Comparison of ENCODE assay signal across 24 mouse cellular contexts in genomic region chr1:133364890-133365289, GRCm38 (mm10). TPM values are rescaled to one million over a fixed set of nuclear protein-coding genes. Genes with fewer than 3 reads are reported as not detected.
A peak's percentile ranks its signal among the peaks of the same experiment; 100 is the strongest.
DNase-seq lines count a peak whose midpoint lies in the region; ATAC-seq lines count a peak whose summit lies in the region.
"Had no signal": no experiment of that assay in that cellular context is flagged by ENCODE, and none has a peak within 500 bp of the region (broad histone marks: within the 10 kb centered on the region; RNA-seq: fewer than 3 reads in every experiment).

No protein-coding gene starts in this region.

- no peak overlapping the region; the same call in 1 of the 2 replicates for H3K4me2 ChIP-seq in hindbrain, embryonic 13.5 days
- H3K4me2 ChIP-seq in midbrain, embryonic 14.5 days (ENCODE audit: low read length): peak overlapping the region; percentile 96; the same call in 1 of the 2 replicates
- H3K4me2 ChIP-seq in midbrain, embryonic 11.5 days: no peak overlapping the region

- no peak for ATAC-seq in hindbrain, embryonic 13.5 days (ENCODE audit: low FRiP score)
- no peak for ATAC-seq in midbrain, embryonic 14.5 days (ENCODE audit: low FRiP score, low TSS enrichment)
- ATAC-seq in midbrain, embryonic 11.5 days (ENCODE audit: low FRiP score): no peak
- ATAC-seq in megakaryocyte progenitor cell, adult 5-6 weeks (replicated peaks; ENCODE audit: poor library complexity): 0 out of 2 replicates have a peak, but pooled peaks have one; percentile 16

- no peak overlapping the region for H3K4me3 ChIP-seq in hindbrain, embryonic 13.5 days
- H3K4me3 ChIP-seq in hindbrain, embryonic 10.5 days: no peak overlapping the region
- H3K4me3 ChIP-seq in midbrain, embryonic 14.5 days (replicated peaks; ENCODE audit: low read depth, low read length): no peak overlapping the region
- H3K4me3 ChIP-seq in midbrain, embryonic 11.5 days (ENCODE audit: low read depth, low read length): no peak overlapping the region

- peak overlapping the region; percentile 76; the same call in 1 of the 2 replicates for H3K9ac ChIP-seq in hindbrain, embryonic 13.5 days
- no peak overlapping the region for H3K9ac ChIP-seq in midbrain, embryonic 14.5 days (replicated peaks; ENCODE audit: low read length)
- H3K9ac ChIP-seq in midbrain, embryonic 11.5 days (ENCODE audit: low read length): no peak overlapping the region
- H3K9ac ChIP-seq: embryonic facial prominence, embryonic 15.5 days; limb, embryonic 12.5 days; stomach, embryonic 15.5 days had no signal

- H3K36me3 ChIP-seq in hindbrain, embryonic 13.5 days: no peaks in the 10 kb centered on the region
- H3K36me3 ChIP-seq in hindbrain, embryonic 10.5 days: no peaks in the 10 kb centered on the region
- no peaks in the 10 kb centered on the region for H3K36me3 ChIP-seq in midbrain, embryonic 14.5 days (ENCODE audit: control insufficient read depth, insufficient read depth, low read length)
- H3K36me3 ChIP-seq in midbrain, embryonic 11.5 days (ENCODE audit: control insufficient read depth, insufficient read depth, low read length): no peaks in the 10 kb centered on the region
- H3K36me3 ChIP-seq: embryonic facial prominence, embryonic 15.5 days; forebrain, embryonic 10.5 days; limb, embryonic 12.5 days; stomach, embryonic 15.5 days had no signal

- H3K4me1 ChIP-seq in hindbrain, embryonic 13.5 days (replicated peaks): peaks cover 33% of the 10 kb centered on the region
- H3K4me1 ChIP-seq in hindbrain, embryonic 10.5 days (replicated peaks): peaks cover 52% of the 10 kb centered on the region
- peaks cover 8% of the 10 kb centered on the region; the same call in 1 of the 2 replicates for H3K4me1 ChIP-seq in midbrain, embryonic 14.5 days (ENCODE audit: control insufficient read depth, insufficient read depth, low read length)
- peaks cover 22% of the 10 kb centered on the region for H3K4me1 ChIP-seq in midbrain, embryonic 11.5 days (ENCODE audit: control insufficient read depth, insufficient read depth, low read length)

- no peak overlapping the region for H3K27ac ChIP-seq in hindbrain, embryonic 13.5 days
- H3K27ac ChIP-seq in hindbrain, embryonic 10.5 days: no peak overlapping the region
- no peak overlapping the region for H3K27ac ChIP-seq in midbrain, embryonic 14.5 days (replicated peaks; ENCODE audit: low read depth, low read length)
- no peak overlapping the region for H3K27ac ChIP-seq in midbrain, embryonic 11.5 days (ENCODE audit: low read depth, low read length)
- H3K27ac ChIP-seq: embryonic facial prominence, embryonic 15.5 days; forebrain, embryonic 10.5 days; gastrocnemius, adult 2 months; limb, embryonic 12.5 days; macrophage; stomach, embryonic 15.5 days had no signal

- 41% methylated on average over 2 of the region's 2 CpGs for WGBS in hindbrain, embryonic 13.5 days
- 42% methylated on average over 2 of the region's 2 CpGs for WGBS in hindbrain, embryonic 10.5 days
- WGBS in midbrain, embryonic 14.5 days: 49% methylated on average over 2 of the region's 2 CpGs
- 35% methylated on average over 2 of the region's 2 CpGs for WGBS in midbrain, embryonic 11.5 days

- no peak for DNase-seq in hindbrain, embryonic 10.5 days (ENCODE audit: low spot score)
- DNase-seq in midbrain, embryonic 14.5 days: no peak
- no peak for DNase-seq in midbrain, embryonic 11.5 days (ENCODE audit: low spot score, missing footprints)
- peak; percentile 48 for DNase-seq in MN1 (ENCODE audit: low spot score)
- DNase-seq in right cerebral cortex, postnatal 14 days: no peak
- DNase-seq: cerebellum, postnatal 10 days; kidney, adult 18-20 months; kidney, postnatal 25 days; lung, adult 2 months; spleen, adult 18-20 months; thymus, postnatal 25 days had no signal

- H3K9me3 ChIP-seq in hindbrain, embryonic 13.5 days: no peaks in the 10 kb centered on the region
- H3K9me3 ChIP-seq in hindbrain, embryonic 10.5 days: no peaks in the 10 kb centered on the region
- H3K9me3 ChIP-seq in midbrain, embryonic 14.5 days (ENCODE audit: control insufficient read depth, low read length): no peaks in the 10 kb centered on the region
- H3K9me3 ChIP-seq in midbrain, embryonic 11.5 days (ENCODE audit: control insufficient read depth, low read length): no peaks in the 10 kb centered on the region
- H3K9me3 ChIP-seq: embryonic facial prominence, embryonic 15.5 days; forebrain, embryonic 10.5 days; limb, embryonic 12.5 days; stomach, embryonic 15.5 days had no signal

- H3K27me3 ChIP-seq in hindbrain, embryonic 13.5 days: peaks cover 40% of the 10 kb centered on the region
- peaks cover 56% of the 10 kb centered on the region for H3K27me3 ChIP-seq in hindbrain, embryonic 10.5 days (ENCODE audit: insufficient read depth, poor library complexity, severe bottlenecking)
- H3K27me3 ChIP-seq in midbrain, embryonic 14.5 days (ENCODE audit: control insufficient read depth, insufficient read depth, low read length): peaks cover 13% of the 10 kb centered on the region
- H3K27me3 ChIP-seq in midbrain, embryonic 11.5 days (ENCODE audit: control insufficient read depth, insufficient read depth, low read length): peaks cover 30% of the 10 kb centered on the region

RNA-seq across cellular contexts. Expression of gene Etnk2, which starts 1.5 kb away (rescaled TPM):
- 9.9 and 10.3 TPM in 2 replicates for polyA plus RNA-seq in hindbrain, embryonic 13.5 days (2015; fragmentation: Nextera tagmentation; extraction: Ambion mirVana)
- 2.9 and 4.1 TPM in 2 replicates for polyA plus RNA-seq in hindbrain, embryonic 10.5 days (2016; fragmentation: Nextera tagmentation; extraction: Ambion mirVana)
- 11.2 and 15.6 TPM in 2 replicates for polyA plus RNA-seq in midbrain, embryonic 14.5 days (2014; fragmentation: Nextera tagmentation; extraction: Ambion mirVana)
- polyA plus RNA-seq in midbrain, embryonic 11.5 days (2014; fragmentation: Nextera tagmentation; extraction: Ambion mirVana): 2.1 and 2.5 TPM in 2 replicates
- not detected in 2 replicates for total RNA-seq in megakaryocyte progenitor cell, adult 5-6 weeks (2015)
- not detected in 2 replicates for total RNA-seq in megakaryocyte progenitor cell, adult 5-6 weeks (2017)
- total RNA-seq: granulocyte monocyte progenitor cell, adult 5-6 weeks; neutrophil, adult 5-6 weeks had no signal
- polyA plus RNA-seq: macrophage had no signal

RNA-seq across cellular contexts. Expression of gene Ren1, which starts 14.6 kb away (rescaled TPM):
- 3.7 and 4.2 TPM in 2 replicates for polyA plus RNA-seq in hindbrain, embryonic 13.5 days (2015; fragmentation: Nextera tagmentation; extraction: Ambion mirVana)
- 0.22 and 0.37 TPM in 2 replicates for polyA plus RNA-seq in hindbrain, embryonic 10.5 days (2016; fragmentation: Nextera tagmentation; extraction: Ambion mirVana)
- polyA plus RNA-seq in midbrain, embryonic 14.5 days (2014; fragmentation: Nextera tagmentation; extraction: Ambion mirVana): not detected in 2 replicates
- not detected in 2 replicates for polyA plus RNA-seq in midbrain, embryonic 11.5 days (2014; fragmentation: Nextera tagmentation; extraction: Ambion mirVana)
- not detected in 2 replicates for total RNA-seq in megakaryocyte progenitor cell, adult 5-6 weeks (2015)
- not detected in 2 replicates for total RNA-seq in megakaryocyte progenitor cell, adult 5-6 weeks (2017)
- total RNA-seq: granulocyte monocyte progenitor cell, adult 5-6 weeks; left cerebral cortex, adult 8-10 months; neutrophil, adult 5-6 weeks had no signal
- polyA plus RNA-seq: forebrain, embryonic 10.5 days; heart, embryonic 14.5 days; limb, embryonic 12.5 days; macrophage had no signal

RNA-seq across cellular contexts. Expression of gene Kiss1, which starts 43.2 kb away (rescaled TPM):
- polyA plus RNA-seq in hindbrain, embryonic 13.5 days (2015; fragmentation: Nextera tagmentation; extraction: Ambion mirVana): 0.38 TPM in 1 of 2 replicates, not detected in the other
- not detected in 2 replicates for polyA plus RNA-seq in hindbrain, embryonic 10.5 days (2016; fragmentation: Nextera tagmentation; extraction: Ambion mirVana)
- polyA plus RNA-seq in midbrain, embryonic 14.5 days (2014; fragmentation: Nextera tagmentation; extraction: Ambion mirVana): not detected in 2 replicates
- polyA plus RNA-seq in midbrain, embryonic 11.5 days (2014; fragmentation: Nextera tagmentation; extraction: Ambion mirVana): not detected in 2 replicates
- total RNA-seq in megakaryocyte progenitor cell, adult 5-6 weeks (2015): not detected in 2 replicates
- not detected in 2 replicates for total RNA-seq in megakaryocyte progenitor cell, adult 5-6 weeks (2017)
- total RNA-seq: ES-E14; gastrocnemius, adult 2 months; granulocyte monocyte progenitor cell, adult 5-6 weeks; left cerebral cortex, adult 8-10 months; neutrophil, adult 5-6 weeks had no signal
- polyA plus RNA-seq: forebrain, embryonic 10.5 days; heart, embryonic 14.5 days; limb, embryonic 12.5 days; macrophage; stomach, embryonic 15.5 days had no signal

RNA-seq across cellular contexts. Expression of gene Golt1a, which starts 55.3 kb away (rescaled TPM):
- 0.10 TPM in 1 of 2 replicates, not detected in the other for polyA plus RNA-seq in hindbrain, embryonic 13.5 days (2015; fragmentation: Nextera tagmentation; extraction: Ambion mirVana)
- not detected in 2 replicates for polyA plus RNA-seq in hindbrain, embryonic 10.5 days (2016; fragmentation: Nextera tagmentation; extraction: Ambion mirVana)
- not detected in 2 replicates for polyA plus RNA-seq in midbrain, embryonic 14.5 days (2014; fragmentation: Nextera tagmentation; extraction: Ambion mirVana)
- not detected in 2 replicates for polyA plus RNA-seq in midbrain, embryonic 11.5 days (2014; fragmentation: Nextera tagmentation; extraction: Ambion mirVana)
- not detected in 2 replicates for total RNA-seq in megakaryocyte progenitor cell, adult 5-6 weeks (2015)
- not detected in 2 replicates for total RNA-seq in megakaryocyte progenitor cell, adult 5-6 weeks (2017)
- total RNA-seq: ES-E14; gastrocnemius, adult 2 months; granulocyte monocyte progenitor cell, adult 5-6 weeks; neutrophil, adult 5-6 weeks had no signal
- polyA plus RNA-seq: forebrain, embryonic 10.5 days; heart, embryonic 14.5 days; limb, embryonic 12.5 days; macrophage had no signal

RNA-seq across cellular contexts. Expression of gene Sox13, which starts 59.3 kb away (rescaled TPM):
- polyA plus RNA-seq in hindbrain, embryonic 13.5 days (2015; fragmentation: Nextera tagmentation; extraction: Ambion mirVana): 7.9 and 8.0 TPM in 2 replicates
- 28.3 and 28.4 TPM in 2 replicates for polyA plus RNA-seq in hindbrain, embryonic 10.5 days (2016; fragmentation: Nextera tagmentation; extraction: Ambion mirVana)
- polyA plus RNA-seq in midbrain, embryonic 14.5 days (2014; fragmentation: Nextera tagmentation; extraction: Ambion mirVana): 5.9 and 9.7 TPM in 2 replicates
- 22.3 and 23.9 TPM in 2 replicates for polyA plus RNA-seq in midbrain, embryonic 11.5 days (2014; fragmentation: Nextera tagmentation; extraction: Ambion mirVana)
- total RNA-seq in megakaryocyte progenitor cell, adult 5-6 weeks (2015): 3.5 and 3.8 TPM in 2 replicates
- 0.98 and 2.2 TPM in 2 replicates for total RNA-seq in megakaryocyte progenitor cell, adult 5-6 weeks (2017)
